Mouse (Mus musculus) neural tube, embryonic 10.5 days (tissue): ENCODE measurements around the gene Commd1.

ENCODE experiments used
- DNase-seq: peaks from one replicate; pipeline ENCODE4 v3.0.0-alpha.2; 2017; ENCODE audit warnings: low spot score; ENCODE audit errors: extremely low spot score

Gene Commd1

DNA sequence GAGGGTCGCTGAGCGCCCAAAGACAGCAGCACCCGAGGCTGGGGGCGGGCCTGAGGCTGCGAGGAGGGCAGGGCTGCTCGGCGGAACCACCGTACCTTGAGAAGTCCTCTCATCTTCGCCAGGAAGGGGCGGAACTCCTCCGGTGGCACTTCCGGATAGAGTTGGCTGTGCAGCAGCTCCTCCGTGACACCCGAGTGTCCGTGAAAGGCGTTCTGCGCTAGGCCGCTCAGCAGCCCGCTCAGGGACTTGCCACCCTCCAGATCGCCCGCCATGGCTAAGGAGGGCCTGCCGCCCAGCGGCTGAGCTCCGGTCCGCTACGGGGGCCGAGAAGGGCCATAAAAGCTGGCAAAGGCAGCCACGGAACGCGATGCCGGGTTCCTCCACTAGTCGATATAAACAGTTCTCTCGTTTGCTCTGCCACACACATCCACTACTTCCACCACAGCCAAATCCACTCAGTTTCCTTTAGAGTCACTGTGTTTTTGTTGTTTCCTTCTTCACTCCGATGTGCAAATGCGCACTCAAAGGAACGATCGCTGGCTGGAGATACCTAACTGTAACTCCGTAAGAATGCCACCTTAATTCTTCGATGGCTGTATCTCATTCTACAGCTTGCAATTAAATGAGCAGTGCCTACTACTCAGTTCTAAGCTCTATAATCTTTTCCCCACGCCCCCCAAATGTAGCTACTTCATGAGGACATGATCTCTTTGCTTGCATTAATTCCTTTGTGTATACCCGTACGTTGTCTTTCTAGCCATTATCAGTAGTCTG, at the start of gene Commd1, which contains the start of gene Gm28048:
Commd1 (minus strand) TSS at position 399 of the 774 bp plus-strand sequence.
Gm28048 (minus strand) TSS at position 107 of the 774 bp plus-strand sequence.
- peak; percentile 95 for DNase-seq

DNA sequence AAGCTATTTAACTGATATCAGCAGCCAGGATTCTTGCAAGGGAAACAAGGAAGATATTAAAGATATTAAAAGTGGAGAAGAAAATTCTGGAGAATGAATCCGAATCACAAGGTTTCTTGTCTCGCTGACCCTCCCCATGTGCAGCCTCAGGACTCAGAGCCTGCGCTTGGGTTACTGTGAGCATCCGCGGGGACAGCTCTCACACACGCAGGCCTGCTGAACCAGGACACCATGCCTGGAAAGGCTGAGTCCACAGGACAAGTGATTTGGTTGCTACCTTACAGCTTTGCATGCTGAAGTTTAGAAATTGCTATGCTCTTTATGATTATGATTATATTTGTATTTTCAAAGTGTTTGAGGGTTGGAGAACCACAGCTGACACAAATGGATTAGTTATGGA, 47.2 kb upstream of the Commd1 start:
- DNase-seq = no peak

DNA sequence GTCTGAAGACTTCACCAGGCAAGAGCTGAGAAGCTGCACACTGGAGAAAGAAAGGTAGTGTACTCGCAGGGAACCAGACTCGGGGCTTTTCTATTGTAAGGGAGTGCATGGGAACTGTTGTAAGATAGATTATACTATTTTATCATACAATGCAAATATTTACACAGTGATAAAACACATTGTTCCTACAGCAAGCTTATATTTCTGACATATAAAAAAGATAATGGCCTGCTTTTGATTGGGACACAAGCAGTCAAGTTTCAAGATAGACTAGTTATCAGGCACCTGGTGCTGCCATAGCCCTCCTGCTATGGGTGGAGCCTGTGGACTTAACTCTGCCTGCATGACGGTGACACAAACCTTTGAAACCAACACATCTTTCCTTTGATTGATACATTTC, 46.8 kb upstream of the Commd1 start:
- DNase-seq = no peak

DNA sequence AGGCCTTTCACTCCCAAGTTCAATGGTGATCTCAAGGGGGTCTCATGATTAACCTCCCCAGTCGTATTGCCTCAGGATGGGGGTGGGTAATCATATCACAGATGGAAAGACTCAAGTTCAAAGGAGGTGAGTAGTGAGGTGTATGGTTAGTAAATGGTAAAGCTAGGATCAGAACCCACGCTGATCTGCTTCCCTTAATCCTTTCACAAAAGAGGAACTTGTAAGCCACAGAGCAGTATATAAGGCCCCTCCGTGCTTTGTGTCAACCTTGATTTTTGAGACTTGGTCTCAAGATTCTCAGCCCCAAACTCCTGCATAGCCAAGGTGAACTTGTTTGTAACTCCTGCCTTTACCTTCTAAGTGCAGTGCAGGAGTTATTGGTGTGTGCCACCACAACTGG, 42.0 kb upstream of the Commd1 start:
- no peak for DNase-seq

DNA sequence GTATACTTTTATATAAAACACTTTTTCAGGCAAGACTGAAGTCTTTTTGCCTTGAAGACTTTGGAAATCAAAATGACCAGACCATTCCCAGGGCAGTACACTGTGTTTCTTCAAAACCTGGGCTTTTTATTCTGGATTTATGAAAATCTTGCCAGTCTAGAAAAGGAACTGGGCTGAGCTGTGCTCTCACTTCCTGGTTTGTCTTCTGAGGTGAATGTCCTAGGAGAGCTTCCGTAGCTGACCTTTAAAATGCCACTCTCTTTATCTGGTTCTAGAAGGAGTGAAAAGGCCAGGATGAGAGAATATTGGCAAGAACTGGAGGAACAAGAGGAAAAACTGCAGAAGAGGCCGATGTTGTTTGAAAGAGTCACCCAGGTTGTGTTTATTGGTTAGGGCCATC, 41.0 kb upstream of the Commd1 start:
- DNase-seq = no peak

DNA sequence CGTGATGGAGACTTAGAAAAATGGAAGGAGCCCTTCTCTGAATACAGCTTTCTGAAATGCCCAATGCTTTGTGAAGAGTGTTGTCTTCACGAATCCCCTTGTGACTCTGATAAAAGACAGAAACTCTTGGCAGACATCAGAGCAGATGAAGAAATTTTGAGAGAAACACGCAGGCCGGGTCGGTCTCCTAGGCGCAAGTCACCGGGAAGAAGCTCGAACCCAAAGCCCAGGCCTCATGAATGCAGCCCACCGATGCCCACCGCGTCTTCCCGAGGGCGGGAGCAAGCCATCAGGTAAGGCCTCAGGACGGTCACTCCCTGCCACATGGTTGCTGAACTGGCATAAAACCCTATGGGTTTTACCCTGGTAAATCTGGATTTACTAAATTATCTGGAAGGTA, 38.7 kb upstream of the Commd1 start:
- DNase-seq = no peak

DNA sequence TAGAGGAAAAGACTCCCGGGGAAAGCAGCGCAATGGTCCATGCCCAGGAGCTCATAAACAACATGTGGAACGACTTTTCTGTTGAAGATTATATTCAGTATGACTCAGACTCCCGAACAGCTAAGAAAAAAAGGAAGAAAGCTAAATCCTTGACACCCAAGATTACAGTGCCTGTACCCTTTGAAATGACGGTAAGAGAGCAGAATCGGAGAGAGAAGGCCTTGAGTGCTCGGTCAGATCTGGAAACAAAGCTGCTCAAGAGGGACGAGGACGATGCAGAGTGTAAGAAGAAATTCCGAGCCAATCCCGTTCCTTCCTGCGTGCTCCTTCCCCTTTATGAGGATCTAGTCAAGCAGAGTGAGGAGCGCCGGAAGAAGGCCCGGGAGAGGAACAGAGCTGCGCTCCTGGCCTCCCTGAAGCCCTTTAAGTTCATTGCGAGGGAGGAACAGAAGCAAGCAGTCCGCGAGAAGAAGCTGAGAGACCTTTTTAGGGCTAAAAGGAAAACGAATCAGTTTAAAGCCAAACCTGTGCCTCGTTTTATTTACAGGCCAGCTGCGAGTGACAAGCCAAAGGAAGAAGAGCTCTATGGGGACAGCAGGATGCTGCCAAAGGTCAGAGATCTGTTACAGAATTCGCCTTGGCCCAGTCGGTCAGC, 38.1 kb upstream of the Commd1 start:
- no peak for DNase-seq

DNA sequence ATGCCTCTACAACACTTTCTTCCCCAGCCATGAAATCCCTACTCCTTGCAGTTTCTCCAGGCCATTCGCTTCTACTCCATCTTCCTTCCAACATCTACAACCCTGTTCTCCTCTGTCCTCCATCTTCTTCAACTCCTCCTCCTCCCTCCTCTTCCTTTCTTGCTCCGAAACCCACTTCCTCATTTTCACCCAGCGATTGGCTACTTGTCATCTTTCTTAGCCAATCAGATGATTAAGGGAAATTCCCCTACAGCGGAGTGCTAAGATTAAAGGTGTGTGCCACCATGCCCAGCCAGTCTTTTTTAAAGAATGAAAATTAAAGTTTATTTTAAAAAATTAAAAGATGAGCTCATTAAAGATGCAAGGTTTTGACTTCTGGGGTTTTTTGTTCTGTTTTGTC, 35.8 kb upstream of the Commd1 start:
- no peak for DNase-seq

DNA sequence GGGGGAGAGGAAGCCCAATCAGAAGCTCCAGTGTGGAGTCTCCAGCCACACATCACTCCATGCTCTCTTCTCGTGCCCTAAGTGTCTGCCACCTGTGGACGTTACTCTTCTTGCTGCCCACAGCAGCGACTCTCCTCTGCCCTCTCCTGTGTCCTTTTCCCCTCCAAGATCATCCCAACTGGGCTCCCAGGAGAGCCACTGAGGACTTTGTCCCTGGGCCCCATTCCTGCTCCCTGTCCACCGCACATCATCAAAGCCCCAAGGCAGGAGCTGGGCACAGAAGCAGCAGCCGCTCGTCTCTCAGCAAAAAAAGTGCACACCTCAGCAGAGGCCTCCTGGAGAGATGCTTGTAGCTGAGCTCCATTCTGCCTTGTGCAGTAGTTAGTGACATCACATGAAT, 32.8 kb upstream of the Commd1 start:
- no peak for DNase-seq

DNA sequence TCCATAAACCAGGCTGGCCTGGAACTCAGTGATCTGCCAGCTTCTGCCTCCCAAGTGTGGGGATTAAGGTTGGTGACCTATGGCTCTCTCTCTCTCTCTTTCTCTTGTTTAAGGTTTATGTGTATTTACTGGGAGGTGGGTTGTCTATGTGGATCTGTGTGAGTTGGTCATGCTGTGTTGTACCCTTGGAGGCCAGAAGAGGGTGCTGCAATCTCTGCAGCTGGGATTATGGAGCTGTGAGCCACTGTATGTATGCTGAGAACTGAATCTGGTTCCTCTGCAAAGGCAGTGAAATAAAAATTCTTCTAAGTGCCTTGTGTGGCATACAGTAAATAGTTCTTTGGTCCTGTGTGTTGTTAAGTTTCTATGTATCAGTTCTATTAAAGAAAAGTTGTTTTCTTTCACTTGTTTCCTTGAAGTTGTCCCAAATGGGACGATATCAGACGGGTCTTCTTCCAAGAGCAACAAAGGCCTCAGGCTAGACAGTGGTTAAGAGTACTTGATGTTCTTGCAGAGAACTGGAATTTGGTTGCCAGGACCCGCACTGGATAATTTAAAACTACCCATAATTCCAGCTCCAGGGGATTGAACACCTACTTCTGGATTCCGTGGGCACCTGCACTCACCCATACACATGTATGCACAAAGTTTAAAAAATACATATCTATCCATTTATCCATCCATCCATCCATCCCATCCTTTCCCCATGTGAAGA, 31.6 kb upstream of the Commd1 start:
- DNase-seq = no peak

DNA sequence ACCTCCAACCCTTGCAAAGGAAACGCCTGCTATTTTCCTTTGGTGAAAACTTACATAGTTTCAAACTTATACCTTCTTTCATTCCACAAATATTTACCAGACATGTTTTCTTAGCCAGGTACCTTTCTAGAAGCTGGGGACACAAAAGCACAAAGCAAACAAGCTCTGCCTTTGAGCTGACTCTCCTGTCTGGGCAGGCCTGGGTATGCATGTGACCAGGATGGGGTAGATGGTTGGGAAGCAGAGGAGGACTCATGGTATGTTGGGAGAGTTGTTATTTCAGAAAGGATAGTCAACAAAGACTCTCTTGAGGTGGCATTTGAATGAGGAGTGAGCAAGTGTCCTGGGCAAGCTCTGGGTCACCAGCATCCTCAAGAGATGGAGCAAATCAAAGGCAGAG, 30.9 kb upstream of the Commd1 start:
- no peak for DNase-seq

DNA sequence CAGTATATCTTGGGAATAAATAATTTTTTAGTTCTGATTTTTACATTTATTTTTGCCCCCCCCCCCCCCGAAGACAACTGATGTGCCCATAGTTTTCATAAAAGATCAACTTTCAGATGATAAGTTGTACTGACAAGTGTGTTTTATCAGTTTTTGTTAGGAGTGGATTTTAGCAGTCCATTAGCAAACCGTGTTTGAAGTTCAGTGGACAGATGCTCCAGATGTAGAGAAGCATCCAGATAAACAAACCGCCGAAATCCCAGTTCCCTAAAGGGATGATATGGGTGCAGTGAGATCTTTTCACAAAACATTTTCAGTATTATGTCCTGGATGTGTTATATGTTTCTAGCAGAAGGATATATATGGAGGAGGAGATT, 26.6 kb upstream of the Commd1 start:
- DNase-seq = no peak

DNA sequence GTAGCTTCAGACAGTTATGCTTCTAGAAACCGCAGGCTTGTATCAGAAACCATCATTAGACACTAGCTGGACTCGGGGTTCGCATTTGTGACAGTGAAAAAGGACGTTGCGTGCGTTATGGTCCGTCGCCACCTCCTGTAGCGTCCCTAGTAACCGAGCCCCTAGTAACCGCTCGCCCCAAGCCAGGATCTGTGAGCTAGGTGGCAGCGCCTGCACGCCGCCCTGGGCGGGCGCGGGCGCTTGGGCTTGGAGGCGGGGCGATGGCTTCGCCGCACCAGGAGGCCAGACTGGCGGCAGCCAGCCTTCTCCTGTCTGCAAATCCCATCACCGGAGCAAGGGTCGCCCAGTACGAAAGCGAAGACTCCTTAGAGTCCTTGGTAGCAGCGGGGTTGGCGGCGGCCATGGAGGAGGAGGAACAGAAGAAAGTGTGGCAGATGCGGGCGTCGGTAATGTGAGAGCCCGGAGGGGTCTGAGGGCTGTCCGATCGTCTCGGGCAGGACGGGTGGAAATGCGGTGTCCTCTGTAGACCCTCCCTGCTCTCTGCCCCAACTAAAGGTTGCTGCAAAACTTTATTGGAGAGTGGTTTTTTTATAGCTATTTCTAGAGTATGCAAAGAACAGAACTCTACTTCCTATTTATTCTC, 26.1 kb upstream of the Commd1 start:
- peak; percentile 89 for DNase-seq

DNA sequence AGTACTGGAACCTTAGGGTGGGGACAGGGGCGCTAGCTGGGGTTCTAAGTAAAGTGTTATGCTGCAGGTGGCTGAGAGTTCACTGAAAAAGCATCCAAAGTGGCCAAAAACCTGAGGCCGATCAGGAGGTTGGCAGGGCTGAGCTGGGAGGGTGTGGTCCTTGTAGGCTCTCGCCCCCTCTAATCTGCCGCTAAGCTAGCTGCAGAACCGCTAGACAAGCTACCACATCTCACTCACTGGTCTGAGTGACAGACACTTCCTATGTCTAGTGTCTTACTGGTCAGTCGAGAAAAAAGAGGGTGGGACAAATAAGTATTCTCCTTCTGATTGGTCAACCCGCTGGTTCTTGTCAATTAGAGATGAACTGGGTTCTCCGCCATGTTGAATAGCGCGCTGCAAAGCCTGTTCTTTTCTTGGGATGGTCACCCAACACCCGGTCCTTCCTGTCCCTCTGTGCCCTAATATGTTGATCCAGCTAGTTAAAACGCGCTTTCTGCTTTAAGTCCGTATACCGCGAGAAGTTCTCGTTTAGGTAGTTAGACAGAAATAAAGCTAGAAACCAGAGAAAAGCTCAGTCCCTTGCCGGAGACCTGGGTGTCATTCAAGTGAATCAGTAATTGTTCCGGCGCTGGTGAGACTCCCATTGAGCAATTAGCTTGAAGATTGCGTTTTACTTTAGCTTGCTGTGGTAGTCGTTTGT, 25.4 kb upstream of the Commd1 start, which contains the start of gene Fam161a:
Fam161a (plus strand) TSS at position 51 of the 700 bp plus-strand sequence.
- peak; percentile 77 for DNase-seq

DNA sequence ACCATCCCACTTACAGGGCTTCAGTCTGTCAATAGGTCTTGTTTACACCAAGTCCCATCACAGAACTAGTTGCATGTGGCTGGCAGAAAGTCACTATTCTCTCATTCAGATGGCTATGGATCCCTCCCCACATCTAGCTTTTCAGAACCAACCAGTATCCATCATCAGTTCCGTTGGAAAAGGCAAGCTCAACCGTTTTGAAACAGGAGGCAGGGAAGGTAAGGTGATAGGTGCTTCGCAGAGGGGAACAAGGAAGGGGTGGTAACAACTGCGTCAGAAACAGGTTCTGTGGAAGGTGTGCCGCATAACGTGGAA, 24.9 kb upstream of the Commd1 start:
- DNase-seq = no peak

DNA sequence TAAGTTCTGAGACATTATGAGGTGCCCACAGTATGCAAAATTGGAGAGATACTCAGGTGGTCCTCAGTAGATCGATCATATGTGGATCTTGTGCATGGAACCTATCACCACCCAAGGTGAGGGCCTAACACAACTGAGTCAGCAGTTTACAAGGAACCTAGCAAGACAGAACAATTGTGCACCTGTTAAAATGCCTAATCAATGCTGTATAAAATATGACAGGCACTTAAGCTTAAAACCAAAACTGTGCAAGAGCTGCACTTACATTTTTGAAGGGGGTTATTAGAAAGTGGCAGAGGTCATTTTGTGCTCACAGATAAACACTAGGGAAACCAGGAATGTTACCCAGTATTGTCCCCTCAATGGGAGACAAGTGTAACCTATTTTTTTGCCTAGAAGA, 23.1 kb upstream of the Commd1 start:
- no peak for DNase-seq

DNA sequence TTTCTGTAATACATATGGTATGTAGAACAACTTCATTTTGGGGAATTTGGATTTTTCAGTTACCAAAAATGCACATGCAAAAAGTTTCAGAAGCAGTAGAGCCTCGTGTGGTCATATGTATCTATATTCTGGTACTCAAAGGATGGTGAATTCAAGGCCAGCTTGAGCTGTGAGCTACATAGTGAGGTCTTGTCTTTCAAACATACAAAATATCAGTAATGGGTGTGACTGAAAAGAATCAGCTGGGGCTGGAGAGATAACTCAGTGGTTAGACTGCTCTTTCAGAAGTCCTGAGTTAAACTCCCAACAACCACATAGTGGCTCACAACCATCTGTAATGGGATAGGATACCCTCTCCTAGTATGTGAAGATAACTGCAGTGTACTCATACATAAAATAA, 16.1 kb upstream of the Commd1 start:
- DNase-seq = no peak

DNA sequence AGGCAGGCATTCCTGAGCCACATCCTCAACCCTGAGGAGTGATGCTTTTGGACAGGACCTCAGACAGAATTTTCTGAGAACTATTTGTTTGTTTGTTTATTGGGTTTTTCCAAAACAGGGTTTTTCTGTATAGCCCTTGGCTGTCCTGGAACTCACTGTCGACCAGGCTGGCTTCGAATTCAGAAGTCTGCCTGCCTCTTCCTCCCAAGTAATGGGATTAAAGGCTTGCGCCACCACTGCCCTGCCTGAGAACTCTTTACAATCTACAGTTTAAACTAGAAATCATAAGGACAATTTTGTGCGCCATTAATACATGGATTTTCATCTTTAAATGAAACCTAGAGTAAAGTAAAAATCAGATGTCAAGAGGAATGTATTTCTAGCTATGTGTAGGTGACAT, 13.3 kb upstream of the Commd1 start:
- DNase-seq = no peak

DNA sequence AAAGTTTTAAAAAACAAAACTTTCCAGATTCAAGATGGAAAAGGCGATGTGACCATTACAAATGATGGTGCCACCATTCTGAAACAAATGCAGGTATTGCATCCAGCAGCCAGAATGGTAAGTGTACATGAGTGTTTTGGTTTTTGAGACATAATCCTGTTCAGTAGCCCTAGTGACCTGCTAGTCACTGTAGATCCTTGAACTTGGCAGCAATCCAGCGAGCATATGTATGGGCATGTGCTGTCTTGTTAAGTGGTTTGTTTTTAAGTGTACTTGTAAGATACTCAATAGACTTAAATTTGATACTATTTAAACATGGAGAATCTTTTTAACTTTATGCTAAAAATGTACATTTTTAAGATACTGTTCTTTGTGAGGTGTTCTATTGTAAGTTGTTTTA, 12.1 kb upstream of the Commd1 start:
- no peak for DNase-seq

DNA sequence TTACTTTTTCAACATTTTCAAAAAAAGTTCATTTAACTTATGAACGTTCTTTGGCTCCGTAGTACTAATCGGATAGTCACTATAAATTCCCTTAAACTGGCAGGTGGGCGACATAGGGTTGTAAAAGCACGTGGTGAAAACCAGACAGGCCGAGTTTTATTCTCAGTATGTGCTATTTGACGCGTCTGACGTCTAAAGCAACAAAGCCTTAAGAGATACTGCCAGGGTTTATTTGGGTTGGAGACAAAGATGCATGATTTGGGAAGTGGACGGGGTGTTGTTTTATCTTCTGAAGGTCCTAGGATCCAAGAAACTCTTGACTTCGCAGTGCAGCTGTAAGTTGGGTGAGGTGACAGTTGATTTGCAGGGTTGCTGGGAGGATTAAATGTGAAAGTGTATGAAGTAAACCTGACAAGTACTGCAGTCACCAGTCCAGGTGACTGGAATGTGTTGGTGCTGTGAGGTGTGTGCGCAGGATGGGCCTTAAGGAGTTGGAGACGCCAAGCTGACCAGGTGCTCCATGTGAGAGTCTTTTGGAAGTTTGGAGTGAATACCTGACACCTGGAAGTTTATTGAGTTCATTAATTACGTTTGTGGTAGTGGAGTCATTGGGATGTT, 9.1 kb upstream of the Commd1 start:
- DNase-seq = no peak
